9 mouse cellular contexts compared by ENCODE assay signal in the genomic region with DNA sequence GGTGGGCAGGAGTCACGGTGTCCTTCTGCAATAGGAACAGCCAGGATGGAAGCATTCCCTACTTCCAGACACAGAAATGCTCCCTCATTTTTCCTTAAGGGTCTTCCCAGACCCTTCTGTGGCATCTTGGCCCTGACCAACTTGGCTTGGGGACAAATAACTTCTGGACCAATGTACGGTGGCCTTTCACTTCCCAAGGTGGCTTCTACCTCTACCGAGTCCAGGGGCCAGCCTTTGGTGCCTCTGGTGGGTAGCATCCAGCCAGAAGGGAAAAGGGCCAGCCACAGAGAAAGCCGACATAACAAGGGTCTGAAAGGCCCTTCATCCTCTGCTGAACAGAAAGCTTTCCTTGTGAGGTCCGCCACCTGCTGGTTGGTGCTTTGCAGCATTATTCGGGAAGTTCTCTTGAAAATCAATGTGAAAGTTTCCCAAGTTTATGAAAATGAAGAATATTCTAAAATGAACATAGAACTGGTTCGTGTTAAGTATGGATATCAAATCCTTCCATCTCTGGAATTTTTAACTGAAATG. TPM values are rescaled to one million over a fixed set of nuclear protein-coding genes. Genes with fewer than 3 reads are reported as not detected.
DNase-seq lines count a peak whose midpoint lies in the region; ATAC-seq and TF ChIP-seq lines count a peak whose summit lies in the region.
"Had no signal": no experiment of that assay in that cellular context is flagged by ENCODE, and none has a peak within 500 bp of the region (broad histone marks: within the 10 kb centered on the region; RNA-seq: fewer than 3 reads in every experiment).

No protein-coding gene starts in this region.

- peak; percentile 96 for TF ChIP-seq CTCF in midbrain, postnatal 0 days (IDR thresholded peaks at IDR 0.05)

- no peaks in the 10 kb centered on the region for H3K9me3 ChIP-seq in forebrain, embryonic 10.5 days
- H3K9me3 ChIP-seq in forebrain, embryonic 15.5 days = no peaks in the 10 kb centered on the region
- H3K9me3 ChIP-seq in embryonic facial prominence, embryonic 10.5 days = no peaks in the 10 kb centered on the region
- H3K9me3 ChIP-seq in midbrain, postnatal 0 days (ENCODE audit: low read length) = no peaks in the 10 kb centered on the region
- H3K9me3 ChIP-seq: liver, embryonic 13.5 days had no signal

- H3K9ac ChIP-seq in forebrain, embryonic 15.5 days (replicated peaks) = no peak overlapping the region
- H3K9ac ChIP-seq in midbrain, postnatal 0 days (replicated peaks; ENCODE audit: low read length, poor library complexity, severe bottlenecking) = no peak overlapping the region
- H3K9ac ChIP-seq: liver, embryonic 13.5 days had no signal

- no peak overlapping the region for H3K27ac ChIP-seq in forebrain, embryonic 10.5 days
- H3K27ac ChIP-seq in forebrain, embryonic 15.5 days (replicated peaks) = no peak overlapping the region
- H3K27ac ChIP-seq in embryonic facial prominence, embryonic 10.5 days (replicated peaks) = no peak overlapping the region; the same call in 1 of the 2 replicates
- no peak overlapping the region for H3K27ac ChIP-seq in midbrain, postnatal 0 days (ENCODE audit: low read depth, low read length)
- H3K27ac ChIP-seq: liver, embryonic 13.5 days had no signal

- no peak for ATAC-seq in forebrain, embryonic 15.5 days (replicated peaks)
- no peak for ATAC-seq in midbrain, postnatal 0 days (ENCODE audit: low FRiP score)

- 32% methylated on average over 7 of the region's 7 CpGs for WGBS in forebrain, embryonic 10.5 days
- WGBS in forebrain, embryonic 15.5 days = 27% methylated on average over 7 of the region's 7 CpGs
- WGBS in embryonic facial prominence, embryonic 10.5 days = 34% methylated on average over 7 of the region's 7 CpGs
- WGBS in midbrain, postnatal 0 days = 26% methylated on average over 7 of the region's 7 CpGs

- intact Hi-C loops in heart, postnatal 25 days (cut with DNase I) = loop anchor here (1.0 to 10.0 kb wide), 5 partner anchors 175 to 652 kb away; a partner anchor contains a TSS

- H3K4me2 ChIP-seq in forebrain, embryonic 15.5 days (replicated peaks) = no peak overlapping the region
- no peak overlapping the region for H3K4me2 ChIP-seq in midbrain, postnatal 0 days (ENCODE audit: low read depth, low read length, poor library complexity, severe bottlenecking)
- H3K4me2 ChIP-seq: liver, embryonic 13.5 days had no signal

- H3K4me1 ChIP-seq in forebrain, embryonic 10.5 days = peaks cover 28% of the 10 kb centered on the region
- H3K4me1 ChIP-seq in forebrain, embryonic 15.5 days = peaks cover 16% of the 10 kb centered on the region
- peaks cover 15% of the 10 kb centered on the region for H3K4me1 ChIP-seq in embryonic facial prominence, embryonic 10.5 days
- H3K4me1 ChIP-seq in midbrain, postnatal 0 days (ENCODE audit: insufficient read depth, low read length) = peaks cover under 1% of the 10 kb centered on the region; the same call in 1 of the 2 replicates

- H3K36me3 ChIP-seq in forebrain, embryonic 10.5 days (replicated peaks) = no peaks in the 10 kb centered on the region
- H3K36me3 ChIP-seq in forebrain, embryonic 15.5 days = no peaks in the 10 kb centered on the region
- H3K36me3 ChIP-seq in embryonic facial prominence, embryonic 10.5 days (replicated peaks) = no peaks in the 10 kb centered on the region
- no peaks in the 10 kb centered on the region for H3K36me3 ChIP-seq in midbrain, postnatal 0 days (ENCODE audit: insufficient read depth, low read length)
- H3K36me3 ChIP-seq: liver, embryonic 13.5 days had no signal

- no peak overlapping the region for H3K4me3 ChIP-seq in forebrain, embryonic 10.5 days
- no peak overlapping the region for H3K4me3 ChIP-seq in forebrain, embryonic 15.5 days
- H3K4me3 ChIP-seq in embryonic facial prominence, embryonic 10.5 days = no peak overlapping the region
- no peak overlapping the region for H3K4me3 ChIP-seq in midbrain, postnatal 0 days (ENCODE audit: low read depth, low read length)
- H3K4me3 ChIP-seq: liver, embryonic 13.5 days had no signal

- H3K27me3 ChIP-seq in forebrain, embryonic 10.5 days (ENCODE audit: poor library complexity, severe bottlenecking) = peaks cover 31% of the 10 kb centered on the region
- H3K27me3 ChIP-seq in forebrain, embryonic 15.5 days = no peaks in the 10 kb centered on the region
- H3K27me3 ChIP-seq in embryonic facial prominence, embryonic 10.5 days (replicated peaks; ENCODE audit: low read depth, poor library complexity, severe bottlenecking) = peaks cover 6% of the 10 kb centered on the region
- no peaks in the 10 kb centered on the region for H3K27me3 ChIP-seq in midbrain, postnatal 0 days (ENCODE audit: insufficient read depth, low read length)

- peak; percentile 65 for DNase-seq in forebrain, embryonic 10.5 days (ENCODE audit: extremely low spot score, low spot score)
- peak; percentile 53 to 74 for DNase-seq in adrenal gland, adult 18-20 months (ENCODE audit: low spot score in 2 of 2)
- peak; percentile 72 for DNase-seq in embryonic facial prominence, embryonic 10.5 days (ENCODE audit: low spot score)
- peak; percentile 9 for DNase-seq in heart, postnatal 25 days (ENCODE audit: low spot score)
- peak; percentile 63 to 70 for DNase-seq in layer of hippocampus, postnatal 36 days
- peak; percentile 89 for DNase-seq in midbrain, postnatal 0 days (ENCODE audit: low spot score)
- DNase-seq in thymus, adult 18-20 months = peak; percentile 50 to 51
- DNase-seq: liver, embryonic 13.5 days had no signal

RNA-seq across cellular contexts. Expression of a gene that starts 3.1 kb away (rescaled TPM):
- polyA plus RNA-seq in forebrain, embryonic 10.5 days (2016; fragmentation: Nextera tagmentation; extraction: Ambion mirVana) = 8.0 and 8.1 TPM in 2 replicates
- polyA plus RNA-seq in forebrain, embryonic 15.5 days (2015; fragmentation: Nextera tagmentation; extraction: Ambion mirVana) = 13.2 and 15.3 TPM in 2 replicates
- 1 to 10 TPM; 5.1 to 6.7 TPM for total RNA-seq in adrenal gland, adult 18-20 months (2021)
- 9.4 and 10.8 TPM in 2 replicates for polyA plus RNA-seq in embryonic facial prominence, embryonic 10.5 days (2016; fragmentation: Nextera tagmentation; extraction: Ambion mirVana)
- total RNA-seq in heart, postnatal 25 days (2021) = 1 to 10 TPM; 3.7 to 4.4 TPM
- 1 to 10 TPM; 9.3 to 9.4 TPM for total RNA-seq in layer of hippocampus, postnatal 36 days (2021)
- 13.5 and 18.8 TPM in 2 replicates for total RNA-seq in midbrain, postnatal 0 days (2014; rRNA removed)
- 6.8 and 9.0 TPM in 2 replicates for polyA plus RNA-seq in midbrain, postnatal 0 days (2015; fragmentation: Nextera tagmentation; extraction: Ambion mirVana)

RNA-seq across cellular contexts. Expression of a gene that starts 42.4 kb away (rescaled TPM):
- polyA plus RNA-seq in forebrain, embryonic 10.5 days (2016; fragmentation: Nextera tagmentation; extraction: Ambion mirVana) = 7.5 and 8.5 TPM in 2 replicates
- polyA plus RNA-seq in forebrain, embryonic 15.5 days (2015; fragmentation: Nextera tagmentation; extraction: Ambion mirVana) = 13.0 and 14.4 TPM in 2 replicates
- 10 to 100 TPM; 26.5 to 40.4 TPM for total RNA-seq in adrenal gland, adult 18-20 months (2021)
- polyA plus RNA-seq in embryonic facial prominence, embryonic 10.5 days (2016; fragmentation: Nextera tagmentation; extraction: Ambion mirVana) = 9.7 and 10.1 TPM in 2 replicates
- 1 to 10 TPM; 6.1 to 6.9 TPM for total RNA-seq in heart, postnatal 25 days (2021)
- total RNA-seq in layer of hippocampus, postnatal 36 days (2021) = 10 to 100 TPM; 23.6 to 23.9 TPM
- total RNA-seq in midbrain, postnatal 0 days (2014; rRNA removed) = 10.6 and 14.3 TPM in 2 replicates
- 17.1 and 18.9 TPM in 2 replicates for polyA plus RNA-seq in midbrain, postnatal 0 days (2015; fragmentation: Nextera tagmentation; extraction: Ambion mirVana)

Comparison
In these comparisons a context has a peak if more than half of its experiments do, and no peak if none do; other contexts are left out.
1. DNase-seq: peak in every context shown above with its lines; median percentile 89 in midbrain, postnatal 0 days; 72 in embryonic facial prominence, embryonic 10.5 days; 66 in layer of hippocampus, postnatal 36 days; 65 in forebrain, embryonic 10.5 days; 64 in adrenal gland, adult 18-20 months; 50 in thymus, adult 18-20 months; 9 in heart, postnatal 25 days.